Mouse (Mus musculus) erythroblast, embryonic 14.5 days (primary cell): ENCODE measurements around the gene Usp37.

Experiments
- GATA1 ChIP-seq: IDR thresholded peaks from 2 replicates; pipeline ENCODE4 v1.6.1; 2012; ENCODE audit warnings: low read length, inconsistent platforms, mixed read lengths
- TAL1 ChIP-seq: IDR thresholded peaks from 3 replicates; pipeline ENCODE4 v1.6.1; 2012; ENCODE audit warnings: low read length, inconsistent platforms, mixed read lengths

DNA sequence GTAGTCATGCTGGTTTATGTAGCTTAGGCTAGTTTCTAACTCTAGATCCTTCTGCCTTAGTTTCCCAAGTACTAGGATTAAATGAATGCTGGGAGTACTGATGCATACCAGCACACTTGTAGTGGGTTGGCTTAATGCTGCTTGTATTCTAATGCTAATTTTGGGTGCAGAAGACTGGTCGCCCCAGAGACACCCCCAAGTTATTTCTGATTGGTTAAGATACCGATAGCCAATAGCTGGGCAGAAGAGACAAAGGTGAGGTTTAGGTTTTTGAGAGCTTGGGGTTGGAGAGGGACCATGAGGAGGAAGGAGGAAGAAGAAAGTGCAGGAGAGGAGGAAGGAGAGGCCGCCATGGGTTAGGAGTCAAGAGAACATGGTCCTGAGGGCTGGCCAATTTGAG is 38.5 kb upstream of the Usp37 start:
- TF ChIP-seq GATA1, result no peak
- TF ChIP-seq TAL1, result no peak
